Mouse (Mus musculus) CD8-positive naive resting alpha-beta T cell, adult 2 months (primary cell): Measurements from ENCODE around the gene Gm9747.

Experiments
- DNase-seq, 2 experiments: peaks; one replicate each; pipeline ENCODE4 v3.0.0; 2022; ENCODE audit warnings: low read depth in 2 of 2, low spot score in 2 of 2

Gene Gm9747

DNA sequence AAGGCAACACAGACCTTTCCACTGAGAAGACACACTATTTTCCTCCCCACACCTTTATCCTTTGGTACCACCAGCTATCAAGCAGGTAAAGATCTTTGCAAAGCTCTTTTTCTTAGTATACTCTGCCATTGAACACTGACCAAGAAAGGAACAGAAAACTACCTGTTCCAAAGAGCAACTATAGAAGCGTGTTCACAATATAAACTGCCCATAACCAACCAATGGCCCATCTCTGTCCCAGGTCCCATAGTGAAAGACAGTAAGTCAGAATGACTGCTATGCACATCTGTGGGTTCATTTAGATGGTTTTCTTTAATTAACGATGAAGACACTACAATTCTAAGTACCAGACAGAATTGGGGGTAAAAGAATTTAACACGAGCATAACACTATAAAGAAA lies at the start of gene Gm9747:
Gene Gm9747, plus strand, starts transcription at position 301 of the 400 bp plus-strand sequence.
- DNase-seq, result no peak

- DNase-seq, result no peak
Observed at GRCm38 (mm10) chr1:82183913-82184442, 48.9 kb upstream of the Gm9747 start.

DNA sequence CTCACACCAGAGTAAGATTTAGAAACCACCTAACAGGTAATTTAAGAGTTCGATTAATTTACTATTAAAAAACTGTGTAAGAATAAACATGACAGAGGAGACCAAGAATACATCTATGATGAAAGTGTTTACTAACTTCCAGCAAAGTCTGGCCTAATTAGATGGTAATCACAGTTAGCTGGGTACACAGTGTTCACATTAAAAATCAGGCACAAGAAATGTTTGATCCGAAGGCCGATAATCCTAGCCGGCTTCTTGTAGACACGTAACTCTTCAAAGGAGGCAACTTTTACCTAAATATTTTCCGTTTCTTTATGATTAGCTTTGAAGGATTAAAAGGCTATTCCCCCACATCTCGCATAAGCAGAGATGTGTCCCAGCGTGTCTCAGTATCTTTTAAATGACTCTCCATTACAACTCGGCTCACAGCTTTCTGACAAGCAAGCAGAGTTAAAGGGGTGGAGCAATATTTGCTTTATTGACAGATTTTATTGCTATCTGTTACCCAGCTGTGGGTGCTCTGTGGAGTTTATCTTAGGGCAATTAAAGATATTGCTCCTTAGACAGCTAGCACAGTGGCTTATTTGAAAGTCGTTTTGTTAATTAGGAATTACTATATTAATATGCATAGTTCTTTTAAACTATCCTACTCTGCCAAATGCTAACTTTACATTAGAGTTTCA lies 44.2 kb upstream of the Gm9747 start:
- no peak for DNase-seq

DNA sequence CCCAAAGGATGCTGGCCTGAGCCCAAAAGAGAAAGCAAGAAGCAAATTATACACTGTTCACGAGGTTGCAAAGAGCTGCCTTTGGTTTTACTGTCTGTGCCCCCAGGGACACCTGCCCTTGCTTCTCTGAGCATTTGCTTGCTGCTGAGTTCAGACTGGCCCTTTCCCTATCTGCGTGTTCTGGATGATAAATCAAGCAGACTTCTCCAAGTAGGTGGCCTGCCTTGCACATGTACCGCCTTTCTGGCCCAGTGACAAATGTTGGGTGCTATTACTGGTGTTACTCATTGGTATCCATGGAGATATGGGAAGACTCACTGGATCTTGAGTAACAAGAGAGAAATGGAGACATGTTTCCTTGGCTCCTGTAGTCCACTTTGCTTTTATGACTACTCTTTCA lies 43.4 kb upstream of the Gm9747 start:
- no peak for DNase-seq

- no peak for DNase-seq
Observed at GRCm38 (mm10) chr1:82191579-82191978, 41.3 kb upstream of the Gm9747 start.

DNA sequence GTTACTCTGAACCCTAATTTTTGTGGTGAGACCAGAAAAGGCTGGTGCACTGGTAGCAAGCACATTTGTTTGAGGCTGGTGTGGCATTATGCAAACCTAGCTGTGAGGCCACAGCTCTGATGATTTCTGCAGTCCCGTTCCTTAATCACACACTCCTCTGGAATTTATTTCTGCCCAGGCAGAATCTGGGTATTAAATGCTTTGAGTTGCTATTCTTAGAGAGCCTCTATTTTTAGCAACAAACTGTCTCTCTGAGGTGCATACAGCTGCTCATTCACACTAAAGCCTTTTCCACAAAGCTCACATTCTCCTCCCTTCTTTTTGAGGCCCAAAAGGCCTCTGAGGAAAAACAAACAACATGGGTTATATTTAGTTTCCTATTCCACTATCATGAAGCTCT lies 33.0 kb upstream of the Gm9747 start:
- DNase-seq, result no peak

GRCm38 (mm10) chr1:82200636-82201035 lies 32.3 kb upstream of the Gm9747 start:
- DNase-seq, result no peak

DNA sequence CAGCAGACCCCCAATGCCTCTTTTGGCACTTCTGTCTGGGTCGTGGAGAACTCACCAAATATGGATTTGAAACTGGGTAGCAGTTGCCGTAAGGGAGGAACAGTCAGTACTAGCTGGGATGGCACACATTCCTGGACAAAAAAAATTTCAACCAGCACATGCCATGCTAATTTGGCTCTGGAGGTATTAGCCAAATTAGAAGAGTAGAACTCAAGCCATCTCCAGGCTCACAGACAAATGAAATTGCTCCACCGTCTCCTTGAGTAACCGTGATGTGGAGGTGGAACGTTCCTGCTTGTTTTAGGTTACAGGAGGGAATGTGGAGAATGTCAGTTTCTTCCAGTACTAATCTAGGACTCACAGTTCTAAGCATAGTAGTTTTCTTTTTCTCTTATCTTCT lies 25.4 kb upstream of the Gm9747 start:
- no peak for DNase-seq

DNA sequence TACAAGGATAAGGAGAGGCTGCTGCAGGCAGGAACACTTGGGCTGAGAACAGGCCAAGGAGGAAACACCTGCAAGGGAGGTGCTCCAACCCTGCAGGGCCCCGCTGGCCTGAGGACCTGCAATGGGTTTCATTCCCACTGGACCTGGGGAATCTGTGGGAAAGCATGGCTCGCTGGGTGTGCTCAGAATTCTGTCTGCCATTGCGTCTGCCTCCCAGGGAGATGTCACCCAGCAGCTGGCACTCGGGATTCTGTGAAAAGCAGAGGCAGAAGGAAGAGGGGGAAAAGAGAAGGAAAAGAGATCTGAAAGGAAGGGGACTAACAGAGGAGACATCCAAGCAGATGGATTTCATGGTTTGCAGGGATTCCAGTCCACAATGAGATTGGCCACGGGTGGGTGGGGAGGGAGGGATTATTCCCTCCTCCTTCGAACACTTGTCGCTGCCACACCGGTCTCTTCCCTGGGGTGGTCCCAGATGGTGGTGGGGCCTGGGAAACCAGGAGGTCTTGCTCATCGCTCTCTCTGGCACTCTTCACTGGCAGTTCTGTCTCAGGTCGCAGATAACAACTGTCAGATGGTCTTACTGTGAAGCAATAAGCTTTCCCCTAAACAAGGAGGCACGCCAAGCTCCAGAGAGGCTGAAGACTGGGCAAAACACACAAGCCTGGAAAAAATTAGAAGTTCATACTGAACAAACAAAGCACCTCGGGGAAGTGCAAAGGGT lies 12.1 kb upstream of the Gm9747 start:
- no peak for DNase-seq

DNA sequence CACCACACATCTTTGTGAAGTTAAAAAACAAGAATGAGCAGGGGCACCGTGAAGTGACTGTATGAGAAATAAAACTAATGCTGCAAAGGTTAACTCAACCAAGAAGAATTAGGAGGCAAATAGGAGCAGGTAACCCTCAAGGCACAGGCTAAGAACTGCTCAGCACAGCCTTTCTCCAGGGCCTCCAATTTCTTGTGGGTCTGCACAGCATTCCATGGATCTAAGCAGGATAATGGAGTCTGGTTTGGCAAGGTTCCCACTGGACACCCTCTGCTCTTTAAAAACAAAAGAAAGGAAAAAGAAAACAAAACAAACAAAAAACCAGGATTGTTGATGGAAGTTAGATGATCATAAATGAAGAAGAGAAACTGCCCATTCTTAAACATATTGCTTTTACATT lies 11.4 kb upstream of the Gm9747 start:
- DNase-seq, result no peak

- no peak for DNase-seq
Observed at GRCm38 (mm10) chr1:82223042-82223795, 9.7 kb upstream of the Gm9747 start.

DNA sequence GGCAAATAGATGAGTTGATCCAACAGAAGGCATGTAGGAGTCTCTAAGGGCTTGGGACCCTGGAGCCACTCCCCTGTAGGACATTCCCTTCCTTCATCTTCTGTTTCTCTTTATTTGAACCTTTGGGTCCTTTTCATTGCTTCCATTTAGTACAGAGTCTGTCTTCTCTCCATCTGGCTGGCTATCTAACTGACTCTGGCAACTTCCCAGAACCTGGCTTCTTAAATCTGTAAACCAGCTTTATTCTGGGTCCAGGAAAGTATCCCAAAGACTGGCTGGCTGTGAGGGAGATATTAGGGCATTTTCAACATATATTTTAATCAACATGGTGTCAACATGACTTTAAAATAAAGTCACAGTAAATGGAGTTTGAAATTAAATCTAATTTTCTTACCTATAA lies 4.1 kb upstream of the Gm9747 start:
- no peak for DNase-seq

GRCm38 (mm10) chr1:82234616-82235015 lies 1.7 kb downstream of the Gm9747 start:
- DNase-seq, result no peak

- no peak for DNase-seq
Observed at GRCm38 (mm10) chr1:82235455-82236104, 2.7 kb downstream of the Gm9747 start.

GRCm38 (mm10) chr1:82238245-82238644 lies 5.3 kb downstream of the Gm9747 start:
- no peak for DNase-seq

GRCm38 (mm10) chr1:82239409-82240201 lies 6.7 kb downstream of the Gm9747 start:
- DNase-seq, result no peak

DNA sequence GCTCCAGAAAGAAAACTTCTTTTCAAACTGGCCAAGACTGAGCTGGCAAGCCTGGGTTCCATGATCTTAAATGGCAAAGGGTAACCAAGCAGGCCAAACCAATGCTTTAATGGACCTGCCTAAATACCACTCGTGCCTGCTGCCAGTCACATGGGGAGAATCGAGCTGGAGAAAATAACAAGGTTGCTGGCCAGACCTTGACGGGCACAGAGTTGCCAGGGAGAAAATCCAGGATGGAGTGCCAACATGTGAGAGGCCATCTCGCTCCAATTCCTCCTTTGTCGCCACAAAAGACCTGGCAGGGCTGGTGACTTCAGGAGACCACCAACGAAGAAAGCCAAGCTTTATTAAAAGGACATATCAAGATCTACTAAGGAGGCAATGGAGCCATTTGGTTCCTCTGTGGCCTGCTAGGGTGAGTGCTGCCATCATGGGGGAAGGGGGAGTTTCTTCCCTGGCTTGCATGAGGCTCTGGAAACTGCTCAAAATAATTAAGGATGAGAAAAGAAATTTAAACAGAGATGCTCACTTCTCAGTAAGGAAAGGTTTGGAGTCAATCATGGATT lies 10.4 kb downstream of the Gm9747 start:
- no peak for DNase-seq

DNA sequence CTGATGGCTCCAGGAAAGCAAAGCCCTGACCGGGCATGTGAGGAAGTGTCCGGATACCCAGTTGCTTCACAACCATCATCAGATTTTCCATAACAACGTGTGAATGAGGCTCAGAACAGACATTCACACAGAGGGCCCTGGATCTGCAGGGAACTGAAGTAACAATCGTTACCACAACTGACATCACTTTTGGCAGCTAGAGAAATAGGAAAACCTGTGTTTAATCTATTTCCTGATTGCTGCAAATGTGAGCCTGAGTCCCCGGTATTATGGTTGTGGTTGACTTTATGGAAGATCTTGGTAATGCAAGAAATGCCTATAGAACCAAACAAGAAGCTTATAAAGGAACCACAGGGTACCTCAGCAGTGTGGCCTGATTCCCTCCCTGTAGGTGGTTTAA lies 12.1 kb downstream of the Gm9747 start:
- DNase-seq, result no peak

DNA sequence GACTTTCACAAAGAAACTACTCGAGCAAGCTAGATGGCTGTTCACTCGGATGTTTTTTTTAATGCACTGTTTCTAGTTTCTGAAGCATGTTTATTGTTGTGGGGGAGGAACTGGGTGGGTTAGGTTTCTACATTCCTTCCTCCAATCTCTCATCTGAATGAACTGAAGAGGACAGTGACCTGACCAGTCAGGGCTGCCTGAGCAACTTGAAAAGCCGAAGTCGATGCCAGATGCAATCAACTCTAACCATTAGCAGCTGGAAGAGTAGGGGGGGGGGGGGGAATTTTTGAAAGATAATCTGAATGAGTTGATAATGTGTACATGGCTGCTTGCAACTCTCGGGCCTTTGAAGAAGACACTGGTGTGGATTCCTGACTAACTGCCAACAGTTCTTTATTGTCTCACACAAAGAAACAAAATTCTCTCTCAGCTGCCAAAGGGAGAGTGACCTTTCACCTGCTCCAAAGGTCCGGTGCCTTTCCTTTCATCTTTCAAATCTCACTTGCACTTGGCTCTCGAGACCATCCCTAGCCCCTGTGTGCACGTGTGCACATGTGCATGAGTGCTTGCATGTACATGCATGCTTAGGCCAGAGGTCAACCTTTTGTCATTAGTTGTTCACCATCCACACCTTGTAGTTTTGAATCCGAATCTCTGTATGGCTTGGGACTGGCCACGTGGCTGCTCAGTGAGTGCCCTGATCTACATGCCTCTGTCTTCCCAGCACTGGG lies 14.5 kb downstream of the Gm9747 start:
- DNase-seq, result no peak
